Mouse (Mus musculus): ENCODE results near the gene Slc26a10.

DNA sequence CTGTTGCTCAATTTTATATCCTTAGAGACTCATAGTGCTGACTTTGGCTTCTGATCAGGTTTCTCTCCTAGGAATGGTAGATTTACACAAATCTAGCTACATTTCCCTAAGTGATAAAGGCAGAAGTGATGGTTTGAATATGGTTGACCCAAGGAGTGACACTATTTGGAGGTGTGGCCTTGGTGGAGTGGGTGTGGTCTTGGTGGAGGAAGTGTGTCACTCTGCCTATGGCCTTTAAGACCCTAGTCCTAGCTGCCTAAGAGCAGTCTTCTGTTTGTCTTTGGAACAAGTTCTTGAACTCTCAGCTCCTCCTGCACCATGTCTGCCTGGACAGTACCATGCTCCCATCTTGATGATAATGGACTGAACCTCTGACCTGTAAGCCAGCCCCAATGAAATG is 36.7 kb upstream of the Slc26a10 start:
- TF ChIP-seq CTCF (IDR thresholded peaks at IDR 0.05; ENCODE audit: insufficient read depth, low read depth, low read length) (no peak), POLR2A (IDR thresholded peaks at IDR 0.05; ENCODE audit: insufficient read depth, low read depth, low read length) (no peak)

All from olfactory bulb, adult 2 months (tissue).